Mouse (Mus musculus): ENCODE results near the gene Mpzl1.
A peak's percentile ranks its signal among the peaks of the same experiment; 100 is the strongest.

Gene Mpzl1

GRCm38 (mm10) chr1:165655482-165655881 is 21.1 kb upstream of the Mpzl1 start:
- no peak for DNase-seq (ENCODE audit: low read depth, low spot score)

DNA sequence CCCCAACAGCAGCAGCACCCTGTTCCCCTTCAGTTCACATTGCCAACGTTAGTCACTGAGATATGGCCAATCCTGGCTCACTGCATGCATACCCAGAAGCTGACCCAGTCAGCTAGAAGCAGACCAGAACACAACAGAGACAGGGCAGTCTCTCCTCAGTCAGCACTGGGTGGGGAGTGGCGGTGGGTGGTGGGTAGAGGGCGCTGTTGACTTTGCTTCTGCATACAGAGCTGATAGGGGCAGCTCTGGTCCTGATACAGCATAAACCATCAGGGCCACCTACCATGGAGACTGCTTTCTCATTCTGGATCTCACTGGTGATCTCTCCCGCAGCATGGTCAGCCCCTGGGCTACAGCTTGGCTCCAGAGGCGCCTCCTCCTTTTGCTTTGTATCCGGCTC is 20.7 kb upstream of the Mpzl1 start:
- DNase-seq (ENCODE audit: low read depth, low spot score), result no peak

DNA sequence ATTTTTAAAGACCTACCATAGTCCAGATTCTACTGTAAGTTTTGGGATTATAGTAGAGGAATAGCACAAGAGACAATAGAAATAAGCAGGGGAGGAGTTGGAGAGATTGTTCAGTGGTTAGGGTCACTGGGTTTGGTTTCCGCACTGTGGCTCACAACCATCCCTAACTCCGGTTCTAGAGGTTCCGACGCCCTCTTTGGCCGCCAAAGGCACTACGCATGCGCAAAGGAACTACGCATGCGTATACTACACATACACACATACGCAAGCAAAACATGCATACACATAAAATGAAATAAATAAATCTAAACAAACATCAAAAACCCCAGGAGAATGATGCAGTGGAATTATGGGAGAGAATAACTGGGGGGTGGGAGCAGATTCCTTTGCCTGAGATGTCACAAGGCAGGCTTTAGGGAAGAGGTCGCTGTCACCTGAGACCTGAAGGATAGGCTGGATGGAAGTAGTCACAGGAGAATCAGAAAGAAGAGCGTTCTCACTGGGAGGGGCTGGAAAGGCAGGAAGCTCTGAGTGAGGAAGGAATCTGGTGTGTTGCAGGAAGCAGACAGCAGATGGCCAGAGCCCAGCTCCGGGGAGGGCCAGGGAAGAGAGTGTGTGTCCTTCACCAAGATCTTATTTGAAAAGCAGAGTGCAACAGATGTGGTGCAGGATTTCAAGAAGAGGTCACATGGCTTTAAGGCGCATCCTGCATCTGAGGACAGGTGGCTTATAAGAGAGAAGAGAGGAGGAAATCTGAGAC is 19.0 kb upstream of the Mpzl1 start:
- no peak for DNase-seq (ENCODE audit: low read depth, low spot score)

DNA sequence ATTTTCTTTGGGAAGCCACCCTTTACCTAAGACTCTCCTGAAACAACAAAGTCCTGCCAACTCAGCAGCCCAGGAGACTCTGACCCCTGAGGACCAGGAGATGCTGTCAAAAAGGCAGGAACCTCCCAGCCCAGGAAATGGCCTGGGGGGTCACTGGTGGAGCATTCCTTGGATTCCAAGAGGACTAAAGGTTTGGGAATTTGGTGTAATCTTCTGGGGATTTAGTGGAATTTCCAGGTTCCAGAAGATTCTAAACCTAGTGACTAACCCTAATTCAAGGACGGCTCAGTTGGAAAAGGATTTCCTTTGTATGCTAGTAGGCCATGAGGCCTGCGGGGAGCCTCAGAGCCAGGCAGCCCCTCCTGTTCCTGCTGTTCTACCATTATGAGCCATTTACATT is 18.2 kb upstream of the Mpzl1 start:
- DNase-seq (ENCODE audit: low read depth, low spot score), result no peak

- no peak for DNase-seq (ENCODE audit: low read depth, low spot score)
These were observed 16.8 kb upstream of the Mpzl1 start for GRCm38 (mm10) chr1:165651158-165651557.

DNA sequence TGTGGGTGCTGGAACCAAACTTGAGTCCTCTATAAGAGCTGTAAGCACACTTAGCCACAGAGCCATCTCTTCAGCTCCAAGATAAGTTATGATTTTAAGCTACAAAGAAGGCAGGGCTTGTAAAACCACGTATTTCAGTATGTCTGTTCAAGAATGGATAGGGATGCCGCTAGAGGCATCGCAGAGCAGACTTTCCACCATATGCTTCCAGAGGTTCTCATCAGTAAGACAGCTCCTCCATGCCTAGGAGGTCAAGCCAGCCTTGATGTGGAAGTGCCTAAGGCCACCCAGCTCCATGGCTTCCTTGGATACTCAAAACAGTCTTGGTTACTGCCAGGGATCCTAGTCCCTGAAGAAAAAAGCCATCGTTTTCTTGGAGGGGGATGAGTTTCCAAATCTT is 10.8 kb upstream of the Mpzl1 start:
- no peak for DNase-seq (ENCODE audit: low read depth, low spot score)

DNA sequence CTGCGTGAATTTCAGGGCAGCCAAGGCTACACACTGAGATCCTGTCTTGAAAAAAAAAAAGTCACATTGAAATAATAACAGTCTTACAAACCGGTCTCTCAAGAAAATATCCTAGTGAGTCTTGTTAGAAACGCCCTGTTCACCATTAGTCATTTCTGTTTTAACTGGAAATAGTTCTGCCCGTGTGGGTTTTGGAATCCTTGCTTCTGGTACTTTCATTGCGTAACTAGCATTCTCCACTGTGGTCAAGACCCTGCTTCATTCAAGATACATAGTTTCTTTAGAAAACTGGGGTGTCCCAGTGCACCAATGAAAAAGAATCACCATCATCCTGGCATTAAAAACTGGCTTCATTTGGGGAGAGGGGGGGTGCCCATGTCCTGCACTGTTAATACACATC is 9.4 kb upstream of the Mpzl1 start:
- DNase-seq (ENCODE audit: low read depth, low spot score), result no peak

DNA sequence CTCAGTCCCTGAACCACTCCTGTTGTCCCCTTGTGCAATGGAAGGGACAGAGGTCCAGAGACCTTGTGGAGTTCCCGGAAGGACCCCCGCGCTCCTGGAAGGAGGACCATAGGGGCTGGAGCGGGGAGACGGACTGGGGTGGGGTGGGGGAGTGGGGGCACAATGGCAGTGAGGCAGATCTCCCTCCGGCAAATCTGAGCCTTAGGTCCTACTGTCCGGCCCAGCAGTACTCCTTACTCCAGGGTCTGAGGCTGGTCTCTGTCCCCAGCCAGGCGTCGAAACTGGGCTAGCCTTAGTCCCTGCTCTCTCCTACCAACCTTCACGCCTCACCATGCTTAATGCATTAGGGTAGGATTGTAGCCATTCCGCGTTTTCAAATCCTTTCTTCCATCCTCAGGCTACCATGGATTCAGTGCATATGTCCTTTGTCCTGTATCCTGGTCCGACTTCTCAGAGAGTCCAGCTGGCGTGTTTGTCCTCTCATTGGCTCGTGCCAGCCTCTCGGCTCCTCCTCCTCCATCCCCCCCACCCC is 8.5 kb upstream of the Mpzl1 start:
- DNase-seq (ENCODE audit: low read depth, low spot score), result peak; percentile 50

DNA sequence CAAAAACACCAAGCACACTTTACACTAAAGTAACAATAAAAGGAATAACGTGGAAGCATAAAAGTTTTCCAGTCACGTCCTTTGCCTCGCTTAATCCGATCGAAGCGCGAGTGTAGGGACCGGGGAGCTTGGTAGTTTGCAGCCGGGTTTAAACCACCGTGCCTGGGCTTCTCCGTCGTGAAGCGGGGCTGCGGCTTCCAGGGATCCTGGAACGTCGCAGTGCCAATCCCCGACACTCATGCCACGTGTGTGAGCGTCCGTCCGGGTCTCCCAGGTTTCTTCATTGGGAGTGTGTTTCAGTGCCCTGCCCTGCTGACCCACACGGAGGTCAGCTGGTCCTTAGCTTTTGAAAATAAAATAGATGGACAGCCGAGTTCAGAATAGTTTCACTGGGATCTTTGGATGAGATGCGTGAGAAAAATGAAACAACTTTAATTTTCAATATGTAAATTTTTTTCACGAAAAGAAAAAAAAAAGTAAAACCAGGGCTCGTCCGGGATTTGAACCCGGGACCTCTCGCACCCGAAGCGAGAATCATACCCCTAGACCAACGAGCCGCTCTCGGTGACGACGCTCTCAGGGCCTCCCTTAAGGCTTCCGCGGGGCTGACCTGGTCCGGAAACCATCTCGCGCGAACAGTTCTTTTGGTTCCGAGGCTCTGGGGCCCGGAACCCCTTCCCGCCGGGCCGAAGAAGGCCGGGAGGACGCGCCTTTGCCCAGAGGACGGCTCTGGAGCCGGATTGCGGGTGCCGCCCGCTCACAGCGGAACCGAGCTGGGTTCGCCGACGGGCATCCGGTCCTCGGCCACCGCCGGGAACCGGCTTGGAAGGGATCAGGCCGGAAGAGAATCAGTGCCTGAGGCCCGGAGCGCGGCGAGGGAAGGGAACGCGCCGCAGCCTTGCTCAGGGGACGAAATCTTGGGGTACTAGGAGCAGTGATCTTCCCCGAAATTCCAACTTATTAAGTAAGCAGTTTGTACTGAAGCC is 7.7 kb upstream of the Mpzl1 start:
- DNase-seq (ENCODE audit: low read depth, low spot score), result peak; percentile 80

DNA sequence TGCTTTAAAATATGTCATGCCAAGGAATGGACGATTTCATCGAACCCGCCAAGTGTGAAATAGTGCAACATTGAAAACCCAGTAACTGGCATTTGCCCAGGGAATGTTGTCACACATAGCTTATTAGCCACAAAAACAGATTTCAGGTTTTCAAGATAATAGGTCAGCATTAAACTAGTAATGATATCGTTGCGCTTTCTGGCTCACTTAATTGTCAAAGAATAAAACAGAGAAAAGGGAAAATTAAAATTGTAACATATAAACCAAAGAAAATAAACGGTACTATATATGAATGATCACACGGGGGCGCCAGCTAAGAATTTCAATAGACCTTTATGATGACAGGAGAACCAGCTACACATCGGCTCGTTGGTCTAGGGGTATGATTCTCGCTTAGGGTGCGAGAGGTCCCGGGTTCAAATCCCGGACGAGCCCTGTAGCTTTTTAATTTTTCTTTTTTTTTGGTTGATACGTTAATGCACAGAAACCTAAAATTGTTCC is 7.0 kb upstream of the Mpzl1 start:
- peak; percentile 67 for DNase-seq (ENCODE audit: low read depth, low spot score)

GRCm38 (mm10) chr1:165636289-165636688 is 2.0 kb upstream of the Mpzl1 start:
- no peak for DNase-seq (ENCODE audit: low read depth, low spot score)

GRCm38 (mm10) chr1:165635055-165635897 is 938 bp upstream of the Mpzl1 start:
- no peak for DNase-seq (ENCODE audit: low read depth, low spot score)

GRCm38 (mm10) chr1:165633345-165633744 is 993 bp downstream of the Mpzl1 start:
- no peak for DNase-seq (ENCODE audit: low read depth, low spot score)

- DNase-seq (ENCODE audit: low read depth, low spot score), result no peak
These were observed 3.2 kb downstream of the Mpzl1 start for GRCm38 (mm10) chr1:165631136-165631535.

- no peak for DNase-seq (ENCODE audit: low read depth, low spot score)
These were observed 4.4 kb downstream of the Mpzl1 start for GRCm38 (mm10) chr1:165629975-165630374.

DNA sequence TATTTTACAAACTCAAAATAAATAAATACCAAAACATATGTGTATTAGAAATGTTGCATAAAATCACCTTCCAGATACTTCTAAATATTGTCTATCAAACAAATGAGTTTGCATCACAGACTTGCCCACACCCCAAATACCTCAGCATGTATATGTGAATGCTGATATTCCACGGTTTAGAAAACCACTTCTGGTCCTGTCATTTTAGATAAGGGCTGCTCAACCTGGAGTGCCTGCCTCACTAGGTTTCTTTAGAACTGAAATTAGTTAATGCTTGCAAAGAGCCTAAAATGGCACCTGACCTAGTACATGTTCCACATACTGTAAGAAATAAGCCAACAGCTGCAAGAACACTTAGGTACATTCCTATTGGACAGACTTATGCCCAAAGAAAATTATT is 5.7 kb downstream of the Mpzl1 start:
- no peak for DNase-seq (ENCODE audit: low read depth, low spot score)

DNA sequence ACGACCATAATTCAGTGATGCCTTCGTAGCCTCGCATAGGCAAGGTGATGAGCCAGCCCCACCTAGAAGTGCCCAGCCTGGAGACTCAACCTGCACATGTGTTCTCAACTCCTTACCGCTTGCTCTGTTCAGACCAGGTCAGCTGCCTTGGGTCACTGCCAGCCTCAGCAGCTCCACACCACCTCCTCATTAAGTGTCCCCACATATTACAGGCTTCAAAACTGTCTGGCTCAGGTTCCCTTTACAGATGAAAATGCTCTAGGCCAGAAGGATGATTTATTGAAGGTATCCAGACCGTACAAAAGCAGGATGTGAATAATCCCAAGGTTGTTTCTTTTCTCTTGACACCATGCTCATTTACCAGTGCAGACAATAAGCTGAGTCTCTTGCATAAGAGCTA is 8.4 kb downstream of the Mpzl1 start:
- DNase-seq (ENCODE audit: low read depth, low spot score), result no peak

DNA sequence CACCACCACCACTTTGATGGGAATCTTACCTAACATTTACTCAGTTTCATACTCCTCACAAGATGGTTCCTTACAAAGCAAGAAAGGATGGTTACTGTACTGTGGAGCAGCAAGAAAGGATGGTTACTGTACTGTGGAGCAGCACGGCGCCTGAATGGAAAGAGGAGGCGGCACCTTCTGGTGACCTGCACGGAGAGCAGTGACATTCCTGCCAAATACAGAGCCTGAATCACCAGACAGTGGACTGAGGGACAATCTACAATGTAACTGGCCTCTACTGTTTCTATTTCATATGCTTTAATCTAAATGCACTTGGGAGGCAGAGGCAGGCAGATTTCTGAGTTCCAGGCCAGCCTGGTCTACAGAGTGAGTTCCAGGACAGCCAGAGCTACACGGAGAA is 9.3 kb downstream of the Mpzl1 start:
- no peak for DNase-seq (ENCODE audit: low read depth, low spot score)

- DNase-seq (ENCODE audit: low read depth, low spot score), result no peak
These were observed 16.1 kb downstream of the Mpzl1 start for GRCm38 (mm10) chr1:165618201-165618624.

DNA sequence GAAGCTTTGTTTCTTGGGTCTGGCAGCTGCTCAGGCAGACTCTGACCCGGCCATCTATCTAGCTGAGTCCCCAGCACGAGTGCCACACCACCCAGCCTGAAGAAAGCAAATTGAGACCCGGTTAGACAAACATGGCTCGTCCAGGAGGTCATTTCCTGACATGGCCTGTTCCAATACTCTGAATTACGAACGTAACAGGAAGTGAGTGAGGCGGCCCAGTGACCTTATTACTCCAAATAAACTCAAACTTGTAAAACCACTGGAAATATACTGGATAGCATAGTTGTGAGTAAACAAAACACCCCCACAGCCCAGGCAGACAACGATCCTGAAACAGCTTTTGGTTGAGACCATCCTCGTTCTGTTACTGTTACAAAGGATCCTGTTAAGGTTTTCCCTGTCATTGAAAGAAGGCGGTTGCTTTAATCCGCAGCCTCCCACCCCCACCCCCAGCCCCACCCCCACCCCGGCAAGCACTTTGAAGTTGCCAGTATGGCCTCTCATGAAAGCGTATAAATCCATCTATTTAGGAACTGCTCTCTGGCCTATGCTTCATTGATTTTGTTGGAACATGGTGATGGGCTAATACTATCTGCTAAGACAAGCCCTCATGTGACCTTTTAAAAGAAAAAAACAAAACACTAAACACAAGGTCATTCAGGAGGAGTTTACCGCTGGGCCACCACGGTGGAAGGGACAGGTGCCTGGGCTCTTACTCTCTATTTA is 17.0 kb downstream of the Mpzl1 start:
- DNase-seq (ENCODE audit: low read depth, low spot score), result no peak

GRCm38 (mm10) chr1:165616652-165617051 is 17.7 kb downstream of the Mpzl1 start:
- no peak for DNase-seq (ENCODE audit: low read depth, low spot score)
